Mouse (Mus musculus) gastrocnemius, postnatal 36 days (tissue): ENCODE results near the gene Fam222b. TPM values are rescaled to one million over a fixed set of nuclear protein-coding genes. Genes with fewer than 3 reads are reported as not detected.
A peak's percentile ranks its signal among the peaks of the same experiment; 100 is the strongest.
"Not testable (repeated sequence)": the region's sequence is repeated elsewhere in the genome, so short reads cannot be mapped to it uniquely, and the experiment has no call there.

ENCODE experiments used
- DNase-seq, 2 experiments: peaks; one replicate each; pipeline ENCODE4 v3.0.0; 2022
- intact Hi-C: fragments of 180-260 bp; cut with DNase I; formaldehyde crosslinking; loops from one replicate; pipeline ENCODE4 v1.15.1; 2025
- total RNA-seq, 2 experiments: library from RNA; stranded (reverse); gene quantifications; 2 replicates each; pipeline ENCODE4 v1.2.3; 2021

Fam222b gene
- total RNA-seq, 2 experiments from 2014 or later = 6.0 to 6.1 TPM

GRCm38 (mm10) chr11:78176905-78177331 is 82.5 kb downstream of the Fam222b start:
- intact Hi-C loops = loop anchor here (5.0 kb wide), 1 partner anchor 195 kb away; the partner anchor contains the start of gene Phf12
- no peak for DNase-seq

- intact Hi-C loops = loop anchor here (5.0 kb wide), 1 partner anchor 195 kb away; the partner anchor contains the start of gene Phf12
- no peak for DNase-seq
Observed at GRCm38 (mm10) chr11:78177437-78177836, 83.0 kb downstream of the Fam222b start.

- intact Hi-C loops = loop anchor here (1.0 to 5.0 kb wide), 3 partner anchors 19 to 196 kb away; partner anchors contain the start of gene Phf12
- peak; percentile 95 to 96 for DNase-seq
Observed at GRCm38 (mm10) chr11:78177903-78178858, 83.7 kb downstream of the Fam222b start.

GRCm38 (mm10) chr11:78178859-78179437 is 84.5 kb downstream of the Fam222b start:
- no peak for DNase-seq
- intact Hi-C loops = loop anchor here (1.0 to 5.0 kb wide), 3 partner anchors 20 to 197 kb away; partner anchors contain the start of gene Phf12

- intact Hi-C loops = loop anchor here (2.0 to 5.0 kb wide), 2 partner anchors 121 to 197 kb away; partner anchors contain the start of gene Phf12
- DNase-seq = no peak
Observed at GRCm38 (mm10) chr11:78179438-78179999, 85.1 kb downstream of the Fam222b start.

- intact Hi-C loops = no loop called here
- DNase-seq = no peak
Observed at GRCm38 (mm10) chr11:78180081-78180761, 85.8 kb downstream of the Fam222b start.

GRCm38 (mm10) chr11:78181830-78182357 is 87.4 kb downstream of the Fam222b start:
- no peak for DNase-seq
- intact Hi-C loops = no loop called here

- DNase-seq = no peak
- intact Hi-C loops = no loop called here
Observed at GRCm38 (mm10) chr11:78182450-78182849, 88.0 kb downstream of the Fam222b start.

- DNase-seq = peak; percentile 46 to 79
- intact Hi-C loops = no loop called here
Observed at GRCm38 (mm10) chr11:78182961-78183844, 88.7 kb downstream of the Fam222b start, which contains the start of gene Rpl23a. Rpl23a (minus strand) TSS chr11:78183584.

- intact Hi-C loops = no loop called here
- no peak for DNase-seq
Observed at GRCm38 (mm10) chr11:78183884-78184514, 89.5 kb downstream of the Fam222b start.

- DNase-seq, intact Hi-C loops: not testable (repeated sequence)
Observed at GRCm38 (mm10) chr11:78184702-78185101, 90.2 kb downstream of the Fam222b start.

GRCm38 (mm10) chr11:78188331-78189233 is 94.1 kb downstream of the Fam222b start, which contains the start of gene Rab34:
Rab34 (plus strand) TSS chr11:78188430.
- intact Hi-C loops = no loop called here
- peak; percentile 63 to 66 for DNase-seq

- intact Hi-C loops = no loop called here
- peak in 1 of 2 experiments; percentile 47 for DNase-seq
Observed at GRCm38 (mm10) chr11:78189234-78190040, 95.0 kb downstream of the Fam222b start.

GRCm38 (mm10) chr11:78190041-78190440 is 95.6 kb downstream of the Fam222b start:
- intact Hi-C loops = no loop called here
- no peak for DNase-seq

GRCm38 (mm10) chr11:78193113-78193512 is 98.7 kb downstream of the Fam222b start, which contains the start of gene Proca1:
Proca1 (plus strand) TSS chr11:78193392.
- intact Hi-C loops = no loop called here

GRCm38 (mm10) chr11:78194411-78195100 is 100.1 kb downstream of the Fam222b start:
- intact Hi-C loops = no loop called here
- DNase-seq = peak; percentile 68 to 86

More at GRCm38 (mm10) chr11:78193113-78193512, 98.7 kb downstream of the Fam222b start, which contains the start of gene Proca1:
- no peak for DNase-seq
